Mouse (Mus musculus) midbrain, embryonic 14.5 days (tissue): ENCODE data around the gene Rab5c. TPM values are rescaled to one million over a fixed set of nuclear protein-coding genes. Genes with fewer than 3 reads are reported as not detected.

Experiments used
- ATAC-seq: fragments of 200-750 bp; cut with Nextera tagmentation; 2 replicates; pipeline ENCODE4 v1.8.0; 2017; ENCODE audit warnings: moderate number of reproducible peaks, moderate library complexity; ENCODE audit not compliant: low FRiP score, low TSS enrichment
- DNase-seq: peaks from one replicate; pipeline ENCODE4 v3.0.0-alpha.2; 2015
- H3K27ac ChIP-seq: fragments of 300-500 bp; sonication (generic); replicated peaks from 2 replicates; pipeline ENCODE4 v1.5.1; 2014; ENCODE audit warnings: mild to moderate bottlenecking, low read depth, low read length, moderate library complexity
- H3K27me3 ChIP-seq: fragments of 300-500 bp; sonication (generic); 2 replicates; pipeline ENCODE4 v1.6.1; 2014; ENCODE audit warnings: low read length, control low read depth, mixed read lengths; ENCODE audit not compliant: control insufficient read depth, insufficient read depth
- H3K36me3 ChIP-seq: fragments of 300-500 bp; sonication (generic); 2 replicates; pipeline ENCODE4 v1.6.1; 2014; ENCODE audit warnings: low read length, control low read depth; ENCODE audit not compliant: control insufficient read depth, insufficient read depth
- H3K4me1 ChIP-seq: fragments of 300-500 bp; sonication (generic); 2 replicates; pipeline ENCODE4 v1.6.1; 2014; ENCODE audit warnings: mild to moderate bottlenecking, antibody characterized with exemption, low read length, control low read depth; ENCODE audit not compliant: control insufficient read depth, insufficient read depth
- H3K4me2 ChIP-seq: fragments of 300-500 bp; sonication (generic); 2 replicates; pipeline ENCODE4 v1.6.1; 2014; ENCODE audit warnings: mild to moderate bottlenecking, low read length, moderate library complexity
- H3K4me3 ChIP-seq: fragments of 300-500 bp; sonication (generic); replicated peaks from 2 replicates; pipeline ENCODE4 v1.5.1; 2014; ENCODE audit warnings: low read depth, low read length
- H3K9ac ChIP-seq: fragments of 300-500 bp; sonication (generic); replicated peaks from 2 replicates; pipeline ENCODE4 v1.6.1; 2014; ENCODE audit warnings: mild to moderate bottlenecking, low read length, moderate library complexity
- H3K9me3 ChIP-seq: fragments of 300-500 bp; sonication (generic); 2 replicates; pipeline ENCODE4 v1.6.1; 2016; ENCODE audit warnings: low read length, control low read depth, mixed read lengths; ENCODE audit not compliant: control insufficient read depth
- WGBS: fragments of 180-500 bp; shearing (Covaris S2); extraction: QIAGEN DNeasy Blood & Tissue Kit; methylation state at CpG from one replicate; pipeline ENCODE4 v1.1.7; 2014; 5-methylcytosine and 5-hydroxymethylcytosine counted together
- polyA plus RNA-seq: library from polyadenylated mRNA; unstranded; fragments of >200 nt; fragmentation: Nextera tagmentation; extraction: Ambion mirVana; gene quantifications from 2 replicates; pipeline ENCODE4 v1.2.1, GENCODE M21; 2014

Gene Rab5c
- polyA plus RNA-seq, 1 experiment from 2014 or later = 86.8 TPM

- Histone ChIP-seq H3K27ac (no peak overlapping the region), H3K4me3 (no peak overlapping the region), H3K9ac (no peak overlapping the region), H3K27me3 (no peaks in the 10 kb centered on the region), H3K4me1 (peaks cover 10% of the 10 kb centered on the region; the same call in 1 of the 2 replicates), H3K4me2 (no peak overlapping the region), H3K9me3 (no peaks in the 10 kb centered on the region), H3K36me3 (peaks cover 23% of the 10 kb centered on the region)
- DNase-seq (no peak), ATAC-seq (no peak)
- 92% methylated on average over 12 of the region's 12 CpGs for WGBS
Measured at GRCm38 (mm10) chr11:100757566-100757965, 19.6 kb upstream of the Rab5c start.

GRCm38 (mm10) chr11:100756476-100756875 is 18.5 kb upstream of the Rab5c start:
- H3K9ac ChIP-seq = no peak overlapping the region
- peaks cover 10% of the 10 kb centered on the region; the same call in 1 of the 2 replicates for H3K4me1 ChIP-seq
- H3K4me2 ChIP-seq = no peak overlapping the region
- H3K36me3 ChIP-seq = peaks cover 31% of the 10 kb centered on the region
- no peaks in the 10 kb centered on the region for H3K9me3 ChIP-seq
- no peak for ATAC-seq
- DNase-seq = no peak
- no peak overlapping the region for H3K4me3 ChIP-seq
- H3K27me3 ChIP-seq = no peaks in the 10 kb centered on the region
- 62% methylated on average over 6 of the region's 6 CpGs for WGBS
- no peak overlapping the region for H3K27ac ChIP-seq

- DNase-seq = no peak
- Histone ChIP-seq H3K27ac (no peak overlapping the region), H3K4me1 (0 out of 2 replicates have a peak, but pooled peaks cover 7% of the 10 kb centered on the region), H3K27me3 (no peaks in the 10 kb centered on the region), H3K9me3 (no peaks in the 10 kb centered on the region), H3K4me3 (no peak overlapping the region), H3K9ac (no peak overlapping the region), H3K36me3 (peaks cover 42% of the 10 kb centered on the region), H3K4me2 (no peak overlapping the region)
- no peak for ATAC-seq
- 92% methylated on average over 3 of the region's 3 CpGs for WGBS
Measured at GRCm38 (mm10) chr11:100754693-100755057, 16.7 kb upstream of the Rab5c start.

GRCm38 (mm10) chr11:100754021-100754692 is 16.1 kb upstream of the Rab5c start:
- WGBS = 86% methylated on average over 12 of the region's 12 CpGs
- Histone ChIP-seq H3K9ac (no peak overlapping the region), H3K27ac (no peak overlapping the region), H3K4me2 (no peak overlapping the region), H3K27me3 (no peaks in the 10 kb centered on the region), H3K36me3 (peaks cover 46% of the 10 kb centered on the region), H3K4me1 (0 out of 2 replicates have a peak, but pooled peaks cover 6% of the 10 kb centered on the region), H3K4me3 (no peak overlapping the region), H3K9me3 (no peaks in the 10 kb centered on the region)
- ATAC-seq (no peak), DNase-seq (no peak)

GRCm38 (mm10) chr11:100752294-100752693 is 14.3 kb upstream of the Rab5c start:
- ATAC-seq = no peak
- Histone ChIP-seq H3K4me2 (no peak overlapping the region), H3K27me3 (no peaks in the 10 kb centered on the region), H3K4me1 (no peaks in the 10 kb centered on the region), H3K36me3 (peaks cover 51% of the 10 kb centered on the region), H3K9ac (no peak overlapping the region), H3K9me3 (no peaks in the 10 kb centered on the region), H3K27ac (no peak overlapping the region), H3K4me3 (no peak overlapping the region)
- 44% methylated on average over 10 of the region's 10 CpGs for WGBS
- no peak for DNase-seq

- DNase-seq (no peak), ATAC-seq (no peak)
- no peaks in the 10 kb centered on the region for H3K27me3 ChIP-seq
- peaks cover 52% of the 10 kb centered on the region for H3K36me3 ChIP-seq
- 92% methylated on average over 16 of the region's 16 CpGs for WGBS
- no peak overlapping the region for H3K4me2 ChIP-seq
- H3K9ac ChIP-seq = no peak overlapping the region
- H3K9me3 ChIP-seq = no peaks in the 10 kb centered on the region
- H3K4me1 ChIP-seq = no peaks in the 10 kb centered on the region
- no peak overlapping the region for H3K27ac ChIP-seq
- no peak overlapping the region for H3K4me3 ChIP-seq
Measured at GRCm38 (mm10) chr11:100750127-100750526, 12.1 kb upstream of the Rab5c start.

GRCm38 (mm10) chr11:100749469-100749868 is 11.5 kb upstream of the Rab5c start:
- 59% methylated on average over 25 of the region's 25 CpGs for WGBS
- ATAC-seq = no peak

GRCm38 (mm10) chr11:100748620-100749019 is 10.6 kb upstream of the Rab5c start:
- ATAC-seq (no peak), DNase-seq (no peak)
- H3K36me3 ChIP-seq = peaks cover 48% of the 10 kb centered on the region
- H3K4me2 ChIP-seq = no peak overlapping the region
- WGBS = 86% methylated on average over 4 of the region's 4 CpGs
- H3K9me3 ChIP-seq = no peaks in the 10 kb centered on the region
- H3K9ac ChIP-seq = no peak overlapping the region
- no peak overlapping the region for H3K27ac ChIP-seq
- H3K4me1 ChIP-seq = no peaks in the 10 kb centered on the region
- no peaks in the 10 kb centered on the region for H3K27me3 ChIP-seq
- no peak overlapping the region for H3K4me3 ChIP-seq

More at GRCm38 (mm10) chr11:100749469-100749868, 11.5 kb upstream of the Rab5c start:
- Histone ChIP-seq H3K4me3 (no peak overlapping the region), H3K9ac (no peak overlapping the region), H3K27ac (no peak overlapping the region), H3K4me1 (no peaks in the 10 kb centered on the region), H3K4me2 (no peak overlapping the region), H3K9me3 (no peaks in the 10 kb centered on the region), H3K36me3 (peaks cover 46% of the 10 kb centered on the region), H3K27me3 (no peaks in the 10 kb centered on the region)
- no peak for DNase-seq

GRCm38 (mm10) chr11:100747114-100747513 is 9.1 kb upstream of the Rab5c start:
- Histone ChIP-seq H3K36me3 (peaks cover 48% of the 10 kb centered on the region), H3K9me3 (no peaks in the 10 kb centered on the region), H3K4me2 (no peak overlapping the region), H3K4me1 (no peaks in the 10 kb centered on the region), H3K27me3 (no peaks in the 10 kb centered on the region), H3K9ac (no peak overlapping the region), H3K4me3 (no peak overlapping the region), H3K27ac (no peak overlapping the region)
- 79% methylated on average over 5 of the region's 5 CpGs for WGBS
- ATAC-seq (no peak), DNase-seq (no peak)
